Mouse (Mus musculus): ENCODE data around the gene Mta1. TPM values are rescaled to one million over a fixed set of nuclear protein-coding genes. Genes with fewer than 3 reads are reported as not detected.

Mta1 gene
- polyA plus RNA-seq, 1 experiment, result 163 TPM

- Histone ChIP-seq H3K27me3 (ENCODE audit: control insufficient read depth, insufficient read depth, low read length) (no peaks in the 10 kb centered on the region), H3K4me3 (ENCODE audit: control insufficient read depth, insufficient read depth, low read length) (no peak overlapping the region), H3K27ac (ENCODE audit: control insufficient read depth, insufficient read depth, low read length) (peak overlapping the region; percentile 23; the same call in 1 of the 2 replicates), H3K36me3 (ENCODE audit: control insufficient read depth, insufficient read depth, low read length) (peaks cover 17% of the 10 kb centered on the region), H3K4me1 (replicated peaks; ENCODE audit: control insufficient read depth, insufficient read depth, low read length) (peaks cover 46% of the 10 kb centered on the region)
- TF ChIP-seq CTCF (IDR thresholded peaks at IDR 0.05; ENCODE audit: borderline replicate concordance, control insufficient read depth, extremely low read depth, insufficient read depth, low read length, poor library complexity) (no peak), POLR2A (IDR thresholded peaks at IDR 0.05; ENCODE audit: control insufficient read depth, extremely low read depth, insufficient read depth, low read length, poor library complexity) (no peak)
- DNase-seq, result no peak
- WGBS, result 43% methylated on average over 11 of the region's 11 CpGs
Observed at GRCm38 (mm10) chr12:113163561-113164006, 65.5 kb downstream of the Mta1 start.

- WGBS, result 9% methylated on average over 9 of the region's 9 CpGs
- Histone ChIP-seq H3K4me3 (ENCODE audit: control insufficient read depth, insufficient read depth, low read length) (no peak overlapping the region), H3K36me3 (ENCODE audit: control insufficient read depth, insufficient read depth, low read length) (peaks cover 10% of the 10 kb centered on the region), H3K27ac (ENCODE audit: control insufficient read depth, insufficient read depth, low read length) (peak overlapping the region; percentile 7), H3K27me3 (ENCODE audit: control insufficient read depth, insufficient read depth, low read length) (no peaks in the 10 kb centered on the region), H3K4me1 (replicated peaks; ENCODE audit: control insufficient read depth, insufficient read depth, low read length) (peaks cover 40% of the 10 kb centered on the region)
- peak; percentile 54 for DNase-seq
- TF ChIP-seq CTCF (IDR thresholded peaks at IDR 0.05; ENCODE audit: borderline replicate concordance, control insufficient read depth, extremely low read depth, insufficient read depth, low read length, poor library complexity), result no peak
- no peak for TF ChIP-seq POLR2A (IDR thresholded peaks at IDR 0.05; ENCODE audit: control insufficient read depth, extremely low read depth, insufficient read depth, low read length, poor library complexity)
Observed at GRCm38 (mm10) chr12:113168031-113168536, 70.0 kb downstream of the Mta1 start.

- H3K27ac ChIP-seq (ENCODE audit: control insufficient read depth, insufficient read depth, low read length), result no peak overlapping the region
- no peaks in the 10 kb centered on the region for H3K36me3 ChIP-seq (ENCODE audit: control insufficient read depth, insufficient read depth, low read length)
- no peaks in the 10 kb centered on the region for H3K27me3 ChIP-seq (ENCODE audit: control insufficient read depth, insufficient read depth, low read length)
- DNase-seq, result no peak
- H3K4me3 ChIP-seq (ENCODE audit: control insufficient read depth, insufficient read depth, low read length), result no peak overlapping the region
- no peaks in the 10 kb centered on the region for H3K4me1 ChIP-seq (replicated peaks; ENCODE audit: control insufficient read depth, insufficient read depth, low read length)
- WGBS, result 94% methylated on average over 18 of the region's 18 CpGs
- TF ChIP-seq CTCF (IDR thresholded peaks at IDR 0.05; ENCODE audit: borderline replicate concordance, control insufficient read depth, extremely low read depth, insufficient read depth, low read length, poor library complexity) (no peak), POLR2A (IDR thresholded peaks at IDR 0.05; ENCODE audit: control insufficient read depth, extremely low read depth, insufficient read depth, low read length, poor library complexity) (no peak)
Observed at GRCm38 (mm10) chr12:113176960-113177725, 79.1 kb downstream of the Mta1 start.

- no peaks in the 10 kb centered on the region for H3K27me3 ChIP-seq (ENCODE audit: control insufficient read depth, insufficient read depth, low read length)
- peaks cover 15% of the 10 kb centered on the region for H3K4me1 ChIP-seq (replicated peaks; ENCODE audit: control insufficient read depth, insufficient read depth, low read length)
- no peak for DNase-seq
- H3K27ac ChIP-seq (ENCODE audit: control insufficient read depth, insufficient read depth, low read length), result no peak overlapping the region
- no peaks in the 10 kb centered on the region for H3K36me3 ChIP-seq (ENCODE audit: control insufficient read depth, insufficient read depth, low read length)
- no peak for TF ChIP-seq CTCF (IDR thresholded peaks at IDR 0.05; ENCODE audit: borderline replicate concordance, control insufficient read depth, extremely low read depth, insufficient read depth, low read length, poor library complexity)
- no peak for TF ChIP-seq POLR2A (IDR thresholded peaks at IDR 0.05; ENCODE audit: control insufficient read depth, extremely low read depth, insufficient read depth, low read length, poor library complexity)
- no peak overlapping the region for H3K4me3 ChIP-seq (ENCODE audit: control insufficient read depth, insufficient read depth, low read length)
- WGBS, result 89% methylated on average over 4 of the region's 4 CpGs
Observed at GRCm38 (mm10) chr12:113181020-113181419, 82.9 kb downstream of the Mta1 start.

GRCm38 (mm10) chr12:113184945-113185344, 86.9 kb downstream of the Mta1 start:
- Histone ChIP-seq H3K27ac (ENCODE audit: control insufficient read depth, insufficient read depth, low read length) (no peak overlapping the region; the same call in 1 of the 2 replicates), H3K36me3 (ENCODE audit: control insufficient read depth, insufficient read depth, low read length) (no peaks in the 10 kb centered on the region), H3K4me1 (replicated peaks; ENCODE audit: control insufficient read depth, insufficient read depth, low read length) (peaks cover 35% of the 10 kb centered on the region), H3K27me3 (ENCODE audit: control insufficient read depth, insufficient read depth, low read length) (no peaks in the 10 kb centered on the region), H3K4me3 (ENCODE audit: control insufficient read depth, insufficient read depth, low read length) (no peak overlapping the region)
- DNase-seq, result no peak
- 63% methylated on average over 5 of the region's 5 CpGs for WGBS
- TF ChIP-seq POLR2A (IDR thresholded peaks at IDR 0.05; ENCODE audit: control insufficient read depth, extremely low read depth, insufficient read depth, low read length, poor library complexity) (no peak), CTCF (IDR thresholded peaks at IDR 0.05; ENCODE audit: borderline replicate concordance, control insufficient read depth, extremely low read depth, insufficient read depth, low read length, poor library complexity) (no peak)

GRCm38 (mm10) chr12:113185442-113186291, 87.6 kb downstream of the Mta1 start, which contains the start of gene Tmem121:
TSS of gene Tmem121 (plus strand) at chr12:113185930.
- TF ChIP-seq CTCF (IDR thresholded peaks at IDR 0.05; ENCODE audit: borderline replicate concordance, control insufficient read depth, extremely low read depth, insufficient read depth, low read length, poor library complexity) (no peak), POLR2A (IDR thresholded peaks at IDR 0.05; ENCODE audit: control insufficient read depth, extremely low read depth, insufficient read depth, low read length, poor library complexity) (no peak)
- 7% methylated on average over 62 of the region's 63 CpGs for WGBS
- peaks cover 35% of the 10 kb centered on the region for H3K4me1 ChIP-seq (replicated peaks; ENCODE audit: control insufficient read depth, insufficient read depth, low read length)
- no peaks in the 10 kb centered on the region for H3K27me3 ChIP-seq (ENCODE audit: control insufficient read depth, insufficient read depth, low read length)
- H3K36me3 ChIP-seq (ENCODE audit: control insufficient read depth, insufficient read depth, low read length), result no peaks in the 10 kb centered on the region
- H3K4me3 ChIP-seq (ENCODE audit: control insufficient read depth, insufficient read depth, low read length), result peak within 1 kb of the TSS; percentile 53
- H3K27ac ChIP-seq (ENCODE audit: control insufficient read depth, insufficient read depth, low read length), result no peak within 1 kb of the TSS; the same call in 1 of the 2 replicates
- DNase-seq, result no peak
